Mouse (Mus musculus): Measurements from ENCODE around the gene Akap12. TPM values are rescaled to one million over a fixed set of nuclear protein-coding genes. Genes with fewer than 3 reads are reported as not detected.
A peak's percentile ranks its signal among the peaks of the same experiment; 100 is the strongest.

The Akap12 gene
- polyA plus RNA-seq, 1 experiment, result 7.1 TPM

DNA sequence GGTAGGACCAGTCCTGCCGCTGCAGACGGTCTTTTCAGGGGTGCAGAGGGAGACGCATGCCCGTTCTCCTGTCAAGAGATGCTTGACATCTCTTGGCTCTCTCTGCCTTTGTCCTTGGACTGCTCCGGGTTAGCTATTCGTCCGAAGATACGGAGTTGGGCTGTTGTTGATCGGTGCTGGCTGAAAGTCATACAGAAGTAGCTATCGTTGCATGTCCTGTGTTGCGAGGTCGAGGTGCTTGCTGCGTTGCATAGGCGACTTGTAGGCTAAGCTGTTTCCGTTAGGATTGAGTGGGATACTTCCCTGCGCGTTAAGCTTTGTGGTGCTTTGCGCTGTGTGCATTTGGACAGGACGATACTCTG is 122.2 kb downstream of the Akap12 start:
- H3K27ac ChIP-seq (ENCODE audit: control insufficient read depth, insufficient read depth, low read length), result peak overlapping the region; percentile 67
- TF ChIP-seq POLR2A (IDR thresholded peaks at IDR 0.05; ENCODE audit: control insufficient read depth, extremely low read depth, insufficient read depth, low read length, poor library complexity) (peak; percentile 22; the same call in 1 of the 2 replicates), CTCF (IDR thresholded peaks at IDR 0.05; ENCODE audit: borderline replicate concordance, control insufficient read depth, extremely low read depth, insufficient read depth, low read length, poor library complexity) (no peak)
- peak overlapping the region; percentile 73 for H3K4me3 ChIP-seq (ENCODE audit: control insufficient read depth, insufficient read depth, low read length)
- no peak for DNase-seq
- WGBS, result 1% methylated on average over 19 of the region's 19 CpGs
- no peaks in the 10 kb centered on the region for H3K36me3 ChIP-seq (ENCODE audit: control insufficient read depth, insufficient read depth, low read length)
- H3K4me1 ChIP-seq (replicated peaks; ENCODE audit: control insufficient read depth, insufficient read depth, low read length), result peaks cover 24% of the 10 kb centered on the region
- H3K27me3 ChIP-seq (ENCODE audit: control insufficient read depth, insufficient read depth, low read length), result no peaks in the 10 kb centered on the region

DNA sequence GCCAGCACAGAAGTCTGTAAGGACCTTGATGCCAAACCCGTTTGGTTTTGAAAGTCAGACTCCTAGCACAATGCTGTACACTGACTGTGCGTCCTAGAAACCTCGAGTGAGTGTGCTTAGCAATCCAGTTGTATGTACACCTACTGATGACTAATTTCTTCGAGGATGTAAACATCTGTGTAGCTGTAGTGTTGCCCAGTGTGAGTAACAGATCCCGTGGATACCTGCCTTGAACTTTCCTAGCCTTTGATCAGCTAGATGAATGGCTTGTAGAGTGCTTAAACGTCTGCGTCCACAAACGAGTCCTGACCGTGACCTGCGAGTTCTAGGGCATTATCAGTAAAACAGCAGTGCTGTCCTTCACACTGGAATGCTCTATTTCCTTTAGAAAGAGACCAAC is 122.9 kb downstream of the Akap12 start:
- Histone ChIP-seq H3K4me1 (replicated peaks; ENCODE audit: control insufficient read depth, insufficient read depth, low read length) (peaks cover 24% of the 10 kb centered on the region), H3K27me3 (ENCODE audit: control insufficient read depth, insufficient read depth, low read length) (no peaks in the 10 kb centered on the region), H3K36me3 (ENCODE audit: control insufficient read depth, insufficient read depth, low read length) (no peaks in the 10 kb centered on the region; the same call in 1 of the 2 replicates), H3K4me3 (ENCODE audit: control insufficient read depth, insufficient read depth, low read length) (no peak overlapping the region; the same call in 1 of the 2 replicates), H3K27ac (ENCODE audit: control insufficient read depth, insufficient read depth, low read length) (no peak overlapping the region)
- DNase-seq, result no peak
- TF ChIP-seq POLR2A (IDR thresholded peaks at IDR 0.05; ENCODE audit: control insufficient read depth, extremely low read depth, insufficient read depth, low read length, poor library complexity) (no peak), CTCF (IDR thresholded peaks at IDR 0.05; ENCODE audit: borderline replicate concordance, control insufficient read depth, extremely low read depth, insufficient read depth, low read length, poor library complexity) (no peak)
- WGBS, result 27% methylated on average over 10 of the region's 10 CpGs

DNA sequence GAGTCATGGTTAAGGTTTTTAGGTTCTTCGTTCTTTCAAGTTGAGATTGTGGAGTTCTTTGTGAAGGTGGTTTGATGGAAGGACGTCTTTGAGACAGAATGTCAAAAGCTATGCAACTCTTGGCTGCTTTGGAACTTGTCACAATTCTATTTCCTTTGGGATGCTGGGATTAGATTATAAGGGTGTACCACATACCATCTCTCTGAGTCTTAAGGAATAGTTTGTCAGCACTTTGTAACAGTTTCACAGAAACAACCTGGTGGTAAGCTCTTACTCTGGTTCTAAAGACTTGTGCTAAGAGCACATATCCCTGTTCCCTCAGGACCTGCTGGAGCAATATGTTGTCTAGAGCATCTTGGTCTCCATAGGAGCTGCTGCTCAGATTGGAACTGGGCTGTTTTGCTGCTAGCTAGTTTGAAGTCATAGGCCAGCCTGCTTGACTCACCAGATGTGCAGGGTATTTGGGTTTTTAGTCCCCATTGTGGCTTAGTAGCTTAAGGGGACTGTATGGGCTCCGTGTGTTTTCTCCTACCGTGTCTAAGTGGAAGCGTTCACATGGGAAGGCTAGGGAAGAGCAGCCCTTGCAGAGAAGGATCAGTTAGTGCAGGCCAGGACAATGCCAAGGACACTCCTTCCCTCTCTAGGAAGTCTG is 123.4 kb downstream of the Akap12 start:
- H3K36me3 ChIP-seq (ENCODE audit: control insufficient read depth, insufficient read depth, low read length), result peaks cover 5% of the 10 kb centered on the region; the same call in 1 of the 2 replicates
- DNase-seq, result no peak
- H3K4me3 ChIP-seq (ENCODE audit: control insufficient read depth, insufficient read depth, low read length), result no peak overlapping the region
- no peaks in the 10 kb centered on the region for H3K27me3 ChIP-seq (ENCODE audit: control insufficient read depth, insufficient read depth, low read length)
- no peak for TF ChIP-seq CTCF (IDR thresholded peaks at IDR 0.05; ENCODE audit: borderline replicate concordance, control insufficient read depth, extremely low read depth, insufficient read depth, low read length, poor library complexity)
- TF ChIP-seq POLR2A (IDR thresholded peaks at IDR 0.05; ENCODE audit: control insufficient read depth, extremely low read depth, insufficient read depth, low read length, poor library complexity), result no peak
- H3K27ac ChIP-seq (ENCODE audit: control insufficient read depth, insufficient read depth, low read length), result no peak overlapping the region
- peaks cover 24% of the 10 kb centered on the region for H3K4me1 ChIP-seq (replicated peaks; ENCODE audit: control insufficient read depth, insufficient read depth, low read length)
- 58% methylated on average over 5 of the region's 5 CpGs for WGBS

DNA sequence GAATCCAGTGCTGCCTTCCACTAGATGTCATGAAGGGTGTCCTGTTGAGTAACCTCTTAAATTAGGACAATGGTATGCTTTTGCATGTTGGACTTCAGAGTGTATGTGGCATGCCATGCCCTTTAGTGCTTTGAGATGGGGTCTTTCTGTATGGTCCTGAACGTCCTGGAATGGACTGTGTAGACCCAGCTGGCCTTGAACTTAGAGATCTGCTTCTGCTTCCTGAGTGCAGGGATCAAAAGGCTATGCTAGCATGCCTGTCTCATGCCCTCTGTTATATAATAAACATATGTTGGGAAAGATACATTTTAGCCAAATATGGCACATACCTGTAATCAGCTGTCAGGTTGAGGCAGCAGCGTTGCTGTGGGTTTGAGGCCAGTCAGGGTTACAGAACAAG is 124.4 kb downstream of the Akap12 start:
- H3K4me1 ChIP-seq (replicated peaks; ENCODE audit: control insufficient read depth, insufficient read depth, low read length), result peaks cover 24% of the 10 kb centered on the region
- no peak for TF ChIP-seq CTCF (IDR thresholded peaks at IDR 0.05; ENCODE audit: borderline replicate concordance, control insufficient read depth, extremely low read depth, insufficient read depth, low read length, poor library complexity)
- no peak for TF ChIP-seq POLR2A (IDR thresholded peaks at IDR 0.05; ENCODE audit: control insufficient read depth, extremely low read depth, insufficient read depth, low read length, poor library complexity)
- 73% methylated on average over 2 of the region's 2 CpGs for WGBS
- DNase-seq, result no peak
- no peaks in the 10 kb centered on the region for H3K27me3 ChIP-seq (ENCODE audit: control insufficient read depth, insufficient read depth, low read length)
- peaks cover 7% of the 10 kb centered on the region; the same call in 1 of the 2 replicates for H3K36me3 ChIP-seq (ENCODE audit: control insufficient read depth, insufficient read depth, low read length)
- no peak overlapping the region for H3K4me3 ChIP-seq (ENCODE audit: control insufficient read depth, insufficient read depth, low read length)
- H3K27ac ChIP-seq (ENCODE audit: control insufficient read depth, insufficient read depth, low read length), result no peak overlapping the region

DNA sequence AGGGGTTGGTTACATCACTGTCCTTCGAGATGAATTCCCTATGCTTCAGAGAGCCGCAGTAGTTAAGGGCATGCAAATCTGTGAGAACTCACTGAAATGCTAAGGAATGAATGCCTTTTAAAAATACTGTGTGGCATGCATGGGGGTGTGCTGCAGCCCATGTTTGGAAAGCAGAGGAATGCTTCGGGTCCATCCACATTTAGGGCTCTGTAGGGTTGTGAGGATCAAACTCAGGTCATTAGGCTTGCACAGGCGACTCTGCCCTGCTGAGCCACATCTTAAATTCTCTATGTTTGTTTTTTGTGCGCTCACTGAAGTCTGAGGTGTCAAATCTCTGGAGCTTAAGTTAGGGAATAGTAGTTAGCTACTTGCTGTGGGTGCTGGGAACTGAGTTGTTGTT is 124.9 kb downstream of the Akap12 start:
- no peak for DNase-seq
- H3K4me3 ChIP-seq (ENCODE audit: control insufficient read depth, insufficient read depth, low read length), result no peak overlapping the region
- TF ChIP-seq CTCF (IDR thresholded peaks at IDR 0.05; ENCODE audit: borderline replicate concordance, control insufficient read depth, extremely low read depth, insufficient read depth, low read length, poor library complexity) (no peak), POLR2A (IDR thresholded peaks at IDR 0.05; ENCODE audit: control insufficient read depth, extremely low read depth, insufficient read depth, low read length, poor library complexity) (no peak)
- peaks cover 10% of the 10 kb centered on the region; the same call in 1 of the 2 replicates for H3K36me3 ChIP-seq (ENCODE audit: control insufficient read depth, insufficient read depth, low read length)
- 86% methylated on average over 5 of the region's 5 CpGs for WGBS
- no peaks in the 10 kb centered on the region for H3K27me3 ChIP-seq (ENCODE audit: control insufficient read depth, insufficient read depth, low read length)
- no peak overlapping the region for H3K27ac ChIP-seq (ENCODE audit: control insufficient read depth, insufficient read depth, low read length)
- peaks cover 24% of the 10 kb centered on the region for H3K4me1 ChIP-seq (replicated peaks; ENCODE audit: control insufficient read depth, insufficient read depth, low read length)

DNA sequence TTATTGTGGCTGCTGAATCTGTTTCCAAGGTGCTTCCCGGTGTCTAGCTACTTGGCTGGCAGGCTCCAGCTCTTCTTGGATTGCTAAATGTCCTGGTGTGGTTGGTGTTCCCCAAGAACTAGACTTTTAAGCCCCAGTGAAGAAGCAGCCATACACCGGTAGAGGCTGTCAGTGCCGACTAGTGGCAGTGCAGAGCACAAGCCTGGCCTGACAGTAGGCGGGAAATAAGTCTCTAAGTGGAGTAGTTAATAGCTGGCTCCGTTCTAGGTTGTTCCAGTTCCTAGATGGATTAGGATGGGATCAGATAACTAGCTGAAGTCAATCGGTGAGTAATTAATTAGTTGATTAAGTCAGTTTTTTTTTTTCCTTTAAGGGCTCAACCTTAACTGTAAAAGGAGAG is 125.7 kb downstream of the Akap12 start:
- Histone ChIP-seq H3K4me1 (replicated peaks; ENCODE audit: control insufficient read depth, insufficient read depth, low read length) (peaks cover 24% of the 10 kb centered on the region), H3K27me3 (ENCODE audit: control insufficient read depth, insufficient read depth, low read length) (no peaks in the 10 kb centered on the region), H3K4me3 (ENCODE audit: control insufficient read depth, insufficient read depth, low read length) (no peak overlapping the region), H3K36me3 (ENCODE audit: control insufficient read depth, insufficient read depth, low read length) (peaks cover 13% of the 10 kb centered on the region), H3K27ac (ENCODE audit: control insufficient read depth, insufficient read depth, low read length) (no peak overlapping the region)
- TF ChIP-seq CTCF (IDR thresholded peaks at IDR 0.05; ENCODE audit: borderline replicate concordance, control insufficient read depth, extremely low read depth, insufficient read depth, low read length, poor library complexity), result peak; percentile 66; the same call in 1 of the 2 replicates
- TF ChIP-seq POLR2A (IDR thresholded peaks at IDR 0.05; ENCODE audit: control insufficient read depth, extremely low read depth, insufficient read depth, low read length, poor library complexity), result no peak
- 37% methylated on average over 6 of the region's 6 CpGs for WGBS
- DNase-seq, result peak; percentile 52
